Mouse (Mus musculus): ENCODE measurements around the gene Gm3164.
"Not testable (repeated sequence)": the region's sequence is repeated elsewhere in the genome, so short reads cannot be mapped to it uniquely, and the experiment has no call there.

The Gm3164 gene

DNA sequence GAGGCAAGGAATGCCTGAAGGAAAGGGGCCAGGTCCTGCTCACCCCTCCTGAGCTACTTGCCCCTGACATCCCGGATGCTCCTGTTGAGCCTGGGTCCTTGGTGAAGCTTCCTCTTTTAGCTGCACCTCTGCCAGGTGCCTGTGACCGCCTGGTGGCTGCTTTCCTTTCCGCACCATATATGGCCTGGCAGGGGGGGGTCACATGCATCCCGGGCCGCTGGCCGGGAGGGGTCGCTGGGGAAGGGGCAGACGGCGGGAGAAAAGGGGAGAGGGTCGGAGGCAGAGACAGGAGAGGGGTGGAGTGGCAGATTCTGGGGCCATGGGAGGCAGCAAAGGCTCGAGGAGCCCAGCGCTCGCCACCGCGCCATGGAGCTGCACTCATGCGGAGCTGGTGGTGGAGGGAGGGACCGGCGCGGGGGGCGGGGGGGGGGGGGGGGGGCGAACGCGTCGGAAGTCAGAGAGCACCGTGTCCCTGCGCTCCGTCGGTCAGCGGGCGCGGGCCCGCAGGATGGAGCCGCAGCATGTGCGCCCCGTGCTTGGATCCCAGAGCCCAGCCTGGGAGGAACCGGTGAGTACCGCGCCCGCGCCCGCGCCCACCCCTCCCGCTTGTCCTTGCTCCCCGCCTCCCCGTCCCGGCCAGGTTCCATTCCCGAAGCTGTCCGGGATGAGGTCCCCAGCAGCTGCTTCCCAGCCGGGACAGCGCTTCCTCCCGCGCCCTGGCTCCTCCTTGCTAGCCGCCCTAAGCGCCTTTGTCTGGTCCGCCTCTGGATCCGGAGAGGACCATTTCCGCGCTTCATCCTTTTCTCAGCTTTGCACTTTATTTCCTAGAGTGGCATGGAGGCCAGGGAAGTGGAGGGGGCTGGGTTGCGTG is at the start of gene Gm3164:
TSS of gene Gm3164 (plus strand) at position 484 of the 871 bp plus-strand sequence.
- peak; percentile 5 to 29 for DNase-seq

DNA sequence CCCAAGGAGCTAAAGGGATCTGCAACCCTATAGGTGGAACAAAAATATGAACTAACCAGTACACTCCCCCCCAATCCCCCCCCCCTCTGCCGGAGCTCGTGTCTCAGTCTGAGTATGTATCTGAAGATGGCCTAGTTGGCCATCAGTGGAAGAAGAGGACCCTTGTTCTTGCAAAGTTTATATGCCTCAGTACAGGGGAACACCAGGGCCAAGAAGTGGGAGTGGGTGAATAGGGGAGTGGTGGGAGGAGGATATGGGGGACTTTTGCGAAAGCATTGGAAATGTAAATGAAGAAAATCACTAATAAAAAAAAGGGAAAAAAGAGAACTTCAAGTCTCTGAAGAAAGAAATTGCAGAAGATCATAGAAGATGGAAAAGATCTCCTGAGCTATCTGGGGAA is 46.3 kb upstream of the Gm3164 start:
- not testable (repeated sequence) for DNase-seq

DNA sequence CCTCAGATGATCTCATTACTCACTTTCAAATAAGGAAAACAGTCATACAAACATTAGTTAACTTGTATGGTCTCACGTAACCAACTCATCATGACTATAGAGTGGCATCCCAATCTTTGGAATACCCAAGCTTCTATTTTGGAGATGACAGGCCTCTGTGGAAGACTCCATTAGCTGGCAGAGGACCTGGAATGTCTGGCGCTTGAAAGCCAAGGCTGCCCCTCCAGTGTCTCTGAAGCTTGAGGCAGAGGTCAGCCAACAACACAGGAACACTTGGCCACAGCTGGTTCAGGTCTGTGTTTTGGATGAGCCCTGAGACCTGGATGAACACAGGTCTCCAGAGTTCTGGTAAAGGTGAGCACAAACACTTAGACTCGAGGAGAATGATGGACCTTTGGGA is 45.6 kb upstream of the Gm3164 start:
- DNase-seq = not testable (repeated sequence)

DNA sequence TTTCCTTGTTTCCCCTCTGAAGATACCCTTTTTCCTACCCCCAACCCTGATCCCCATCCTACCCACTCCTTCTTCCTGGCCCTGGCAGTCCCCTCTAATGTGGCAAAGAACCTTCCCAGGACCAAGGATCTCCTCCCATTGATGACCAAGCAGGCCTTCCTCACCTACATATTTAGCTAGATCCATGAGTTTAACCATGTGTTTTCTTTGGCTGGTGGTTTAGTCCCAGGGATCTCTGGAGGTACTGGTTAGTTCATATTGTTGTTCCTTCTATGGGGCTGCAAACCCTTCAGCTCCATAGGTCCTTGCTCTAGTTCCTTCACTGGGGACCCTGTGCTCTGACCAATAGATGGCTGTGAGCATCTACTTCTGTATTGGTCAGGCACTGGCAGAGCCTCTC is 37.4 kb upstream of the Gm3164 start:
- DNase-seq = not testable (repeated sequence)

DNA sequence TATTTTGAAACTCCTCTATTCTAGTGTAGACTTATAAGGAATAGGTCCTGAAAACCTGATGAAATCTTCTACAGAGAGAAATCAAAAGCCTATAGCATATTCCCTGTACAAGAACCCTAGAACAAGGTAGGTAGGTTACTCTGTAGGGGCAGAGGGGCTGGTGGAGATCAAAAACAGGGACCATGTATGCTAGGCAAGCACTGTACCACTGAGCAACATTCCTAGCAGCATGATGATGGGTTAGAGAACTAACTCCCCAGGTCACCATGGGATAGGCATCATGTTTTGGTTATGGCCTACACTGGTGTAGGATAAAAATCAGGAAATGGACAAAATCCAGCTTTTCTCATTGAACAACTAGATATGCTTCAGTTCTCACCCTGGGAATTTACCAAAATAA is 29.6 kb upstream of the Gm3164 start:
- not testable (repeated sequence) for DNase-seq

DNA sequence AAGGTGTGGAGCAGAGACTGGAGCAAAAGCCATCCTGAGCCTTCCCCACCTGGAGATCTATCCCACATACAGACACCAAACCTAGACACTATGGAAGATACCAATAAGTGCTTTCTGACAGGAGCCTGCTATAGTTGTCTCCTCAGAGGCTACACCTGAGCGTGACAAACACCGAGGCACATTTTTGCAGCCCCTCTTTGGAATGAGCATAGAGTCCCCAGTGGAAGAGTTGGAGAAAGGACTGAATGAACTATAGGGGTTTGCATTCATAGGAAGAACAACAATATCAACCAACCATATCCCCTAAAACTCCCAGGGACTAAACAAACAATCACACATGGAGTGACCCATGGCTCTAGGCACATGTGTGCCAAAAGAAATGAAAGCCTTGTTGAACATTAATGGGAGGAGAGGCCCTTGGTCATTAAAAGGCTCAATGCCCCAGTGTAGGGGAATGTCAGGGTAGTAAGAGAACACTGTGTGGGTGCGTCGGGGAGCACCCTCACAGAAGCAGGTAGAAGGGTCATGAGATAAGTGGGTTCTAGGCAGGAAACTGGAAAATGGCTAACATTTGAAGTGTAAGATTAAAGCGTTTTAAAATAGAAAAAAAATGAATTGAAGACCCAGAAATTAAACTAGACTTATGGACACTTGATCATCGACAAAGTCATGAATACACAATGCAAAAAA is 22.3 kb upstream of the Gm3164 start:
- DNase-seq = not testable (repeated sequence)

DNA sequence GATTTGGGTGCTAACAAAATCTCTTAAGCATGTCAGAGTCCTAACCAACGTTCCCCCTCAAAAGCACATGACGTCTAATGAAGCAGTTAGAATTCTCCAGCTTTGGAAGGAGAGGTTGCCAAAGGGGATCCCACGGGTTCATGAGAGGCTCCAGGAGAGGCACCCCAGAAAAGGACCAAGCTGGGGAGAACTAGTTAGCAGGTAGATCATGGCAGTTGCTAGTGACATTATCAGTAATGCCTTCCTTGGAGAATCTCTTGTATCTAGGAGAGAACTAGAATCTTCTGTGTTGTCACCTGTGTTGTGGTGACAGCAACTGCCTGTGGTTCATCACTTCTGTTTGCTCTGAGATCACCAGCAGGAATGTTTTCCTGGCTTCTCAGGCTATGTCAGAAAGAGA is 18.0 kb upstream of the Gm3164 start, which contains the start of gene Gm3159:
TSS of gene Gm3159 (plus strand) at position 301 of the 400 bp plus-strand sequence.
- not testable (repeated sequence) for DNase-seq

DNA sequence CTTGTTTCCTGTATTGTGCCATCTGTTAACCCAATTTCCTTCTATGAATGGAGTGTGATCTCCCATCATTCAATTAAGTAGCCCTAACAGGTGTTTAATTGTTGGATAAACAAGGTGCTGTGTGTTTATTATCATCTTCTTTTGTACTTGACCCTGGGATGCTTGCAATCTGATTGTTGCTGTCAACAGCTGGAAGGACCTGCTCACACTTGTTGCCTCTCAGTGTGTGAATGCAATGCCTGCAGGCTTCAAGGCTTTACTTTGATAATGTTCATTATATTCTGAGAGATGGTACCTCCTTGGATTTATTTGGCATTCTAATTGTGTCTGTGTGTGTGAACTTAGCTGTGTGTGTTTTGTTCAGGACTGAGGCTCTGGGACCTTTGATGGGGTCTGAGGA is 16.6 kb upstream of the Gm3164 start:
- not testable (repeated sequence) for DNase-seq

DNA sequence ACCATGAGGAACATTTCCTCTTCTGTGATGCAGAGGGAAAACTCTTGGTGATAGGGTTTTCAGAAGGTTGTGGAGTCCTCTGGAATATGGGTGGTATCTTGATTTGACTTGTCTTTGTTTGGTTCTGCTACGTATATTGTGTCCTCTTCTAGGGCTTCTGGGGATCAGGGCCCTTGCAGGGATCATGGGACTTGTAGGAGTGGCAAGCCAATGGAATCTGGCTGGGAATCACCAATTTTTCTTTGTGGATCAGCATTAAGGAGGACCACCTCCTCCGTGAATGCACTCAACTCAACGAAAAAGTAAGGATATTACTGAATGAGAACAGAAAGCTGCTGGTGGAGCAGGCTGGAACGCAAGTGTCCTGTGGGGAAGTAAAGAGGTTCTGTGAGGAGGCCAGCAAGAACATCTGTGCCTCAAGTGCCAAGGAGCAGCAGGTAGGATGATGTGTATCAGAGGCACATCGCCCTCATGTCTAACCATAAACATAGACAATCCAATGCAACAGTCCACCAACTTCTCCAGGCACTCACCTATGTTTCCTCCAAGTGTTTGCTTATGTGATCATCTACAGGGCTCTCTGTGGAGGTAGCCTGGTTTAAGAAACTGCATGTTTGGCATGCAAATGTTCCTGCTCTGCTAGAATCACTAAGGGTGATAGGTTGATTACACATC is 15.0 kb upstream of the Gm3164 start:
- not testable (repeated sequence) for DNase-seq

DNA sequence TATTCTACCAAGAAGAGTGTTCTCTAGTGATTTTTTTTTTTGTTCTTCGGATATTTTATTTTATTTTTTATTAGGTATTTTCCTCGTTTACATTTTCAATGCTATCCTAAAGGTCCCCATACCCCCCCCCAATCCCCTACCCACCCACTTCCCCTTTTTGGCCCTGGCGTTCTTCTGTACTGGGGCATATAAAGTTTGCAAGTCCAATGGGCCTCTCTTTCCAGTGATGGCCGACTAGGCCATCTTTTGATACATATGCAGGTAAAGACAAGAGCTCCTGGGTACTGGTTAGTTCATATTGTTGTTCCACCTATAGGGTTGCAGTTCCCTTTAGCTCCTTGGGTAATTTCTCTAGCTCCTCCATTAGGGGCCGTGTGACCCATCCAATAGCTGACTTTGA is 14.0 kb upstream of the Gm3164 start:
- not testable (repeated sequence) for DNase-seq

DNA sequence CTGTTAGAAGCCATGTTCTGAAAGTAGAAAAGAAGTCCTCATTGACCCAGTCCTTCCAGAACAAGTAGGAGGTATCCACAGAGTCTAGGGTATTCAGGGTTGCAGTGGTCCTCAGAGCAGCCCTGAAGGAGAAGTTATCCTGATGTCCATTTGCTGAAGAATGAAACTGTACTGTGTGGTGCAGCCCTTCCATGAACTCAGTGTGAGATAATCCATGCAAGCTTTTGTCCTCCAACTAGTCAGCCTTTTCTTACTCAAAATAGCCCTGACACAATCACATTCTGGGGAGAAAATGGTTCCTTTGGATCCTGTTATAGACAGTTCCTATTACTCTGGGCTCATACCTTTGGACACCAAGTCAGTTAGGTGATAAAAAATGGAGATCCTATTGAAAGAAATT is 11.4 kb upstream of the Gm3164 start:
- DNase-seq = not testable (repeated sequence)

DNA sequence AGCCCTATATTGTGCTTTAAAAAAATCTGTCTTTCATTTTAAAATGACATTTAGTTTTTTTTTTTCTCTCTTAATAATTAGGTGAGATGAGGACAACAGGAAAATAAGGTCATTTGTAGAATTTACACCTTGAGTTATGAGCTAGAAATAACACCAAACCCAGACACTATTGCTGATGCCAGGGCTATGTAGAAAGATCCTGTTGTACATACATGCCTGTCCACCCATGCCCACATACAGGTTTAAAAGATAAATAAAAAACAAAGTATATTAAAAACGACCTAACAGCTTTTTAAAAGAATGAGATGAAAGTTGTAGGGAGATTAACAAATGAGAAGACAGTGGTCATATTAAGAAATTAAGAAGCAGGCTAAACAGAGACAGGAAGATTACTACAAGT is 5.3 kb upstream of the Gm3164 start:
- DNase-seq = not testable (repeated sequence)

DNA sequence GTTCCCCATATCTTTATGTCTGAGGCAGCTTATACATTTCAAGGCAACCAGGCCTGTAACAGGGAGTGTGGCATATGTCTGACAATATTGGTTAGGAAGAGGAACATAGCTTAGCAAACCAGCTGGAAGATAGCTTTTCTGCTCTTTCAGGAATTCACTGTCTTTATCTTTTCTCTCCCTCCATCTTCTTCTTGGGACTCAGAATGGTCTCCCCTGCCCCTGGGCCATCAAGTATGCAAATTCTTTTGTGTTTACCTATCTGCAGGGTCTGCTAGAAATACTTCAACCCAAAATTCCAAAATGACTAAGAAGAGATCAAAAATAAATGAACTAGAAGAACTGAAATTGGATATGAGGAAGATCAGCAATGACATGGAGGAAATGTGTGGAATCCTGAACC is 15.4 kb downstream of the Gm3164 start, which contains the start of gene Gm3173:
TSS of gene Gm3173 (plus strand) at position 301 of the 400 bp plus-strand sequence.
- DNase-seq = not testable (repeated sequence)

DNA sequence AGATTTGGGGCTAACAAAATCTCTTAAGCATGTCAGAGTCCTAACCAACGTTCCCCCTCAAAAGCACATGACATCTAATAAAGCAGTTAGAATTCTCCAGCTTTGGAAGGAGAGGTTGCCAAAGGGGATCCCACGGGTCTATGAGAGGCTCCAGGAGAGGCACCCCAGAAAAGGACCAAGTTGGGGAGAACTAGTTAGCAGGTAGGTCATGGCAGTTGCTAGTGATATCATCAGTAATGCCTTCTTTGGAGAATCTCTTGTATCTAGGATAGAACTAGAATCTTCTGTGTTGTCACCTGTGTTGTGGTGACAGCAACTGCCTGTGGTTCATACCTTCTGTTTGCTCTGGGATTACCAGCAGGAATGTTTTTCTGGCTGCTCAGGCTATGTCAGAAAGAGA is 66.2 kb downstream of the Gm3164 start, which contains the start of gene Gm3182:
TSS of gene Gm3182 (plus strand) at position 301 of the 400 bp plus-strand sequence.
- DNase-seq = not testable (repeated sequence)
